8 mouse cellular contexts compared by ENCODE assay signal in genomic region chr7:66060066-66060956, GRCm38 (mm10). TPM values are rescaled to one million over a fixed set of nuclear protein-coding genes. Genes with fewer than 3 reads are reported as not detected.
A peak's percentile ranks its signal among the peaks of the same experiment; 100 is the strongest.
DNase-seq lines count a peak whose midpoint lies in the region; ATAC-seq lines count a peak whose summit lies in the region.

No protein-coding gene starts in this region.

- peak; percentile 96 for ATAC-seq in hindbrain, embryonic 13.5 days (ENCODE audit: low FRiP score)

- peak overlapping the region; percentile 92 for H3K9ac ChIP-seq in hindbrain, embryonic 13.5 days

- no peaks in the 10 kb centered on the region for H3K9me3 ChIP-seq in hindbrain, embryonic 13.5 days

- under 1% methylated on average over 64 of the region's 64 CpGs for WGBS in hindbrain, embryonic 13.5 days

- DNase-seq in R1 (ENCODE audit: low read depth, low spot score) = peak; percentile 91
- DNase-seq in cerebellum, postnatal 14 days = peak; percentile 92
- DNase-seq in frontal cortex, postnatal 14 days (ENCODE audit: low spot score in 2 of 2) = peak; percentile 69 to 80
- DNase-seq in layer of hippocampus, postnatal 36 days = peak; percentile 88
- DNase-seq in lung, postnatal 25 days (ENCODE audit: low spot score) = peak; percentile 85
- peak; percentile 60 for DNase-seq in retina, adult 2 months (ENCODE audit: low read depth, low spot score)
- DNase-seq in thymus, postnatal 25 days = peak; percentile 91

- peak overlapping the region; percentile 83 for H3K4me3 ChIP-seq in hindbrain, embryonic 13.5 days

- peak overlapping the region; percentile 81 for H3K27ac ChIP-seq in hindbrain, embryonic 13.5 days

- peaks cover 17% of the 10 kb centered on the region for H3K4me1 ChIP-seq in hindbrain, embryonic 13.5 days (replicated peaks)

- H3K4me2 ChIP-seq in hindbrain, embryonic 13.5 days = peak overlapping the region; percentile 92

- peaks cover 28% of the 10 kb centered on the region for H3K36me3 ChIP-seq in hindbrain, embryonic 13.5 days

- H3K27me3 ChIP-seq in hindbrain, embryonic 13.5 days = peaks cover 18% of the 10 kb centered on the region

RNA-seq across cellular contexts. Expression of gene Snrpa1, which starts 1.5 kb away (rescaled TPM):
- polyA plus RNA-seq in hindbrain, embryonic 13.5 days (2015; fragmentation: Nextera tagmentation; extraction: Ambion mirVana) = 145 and 149 TPM in 2 replicates
- 10 to 100 TPM; 34.1 to 35.0 TPM for total RNA-seq in layer of hippocampus, postnatal 36 days (2021)

RNA-seq across cellular contexts. Expression of gene Gm45213, which starts 16.9 kb away (rescaled TPM):
- polyA plus RNA-seq in hindbrain, embryonic 13.5 days (2015; fragmentation: Nextera tagmentation; extraction: Ambion mirVana) = not detected in 2 replicates
- total RNA-seq in layer of hippocampus, postnatal 36 days (2021) = not detected

RNA-seq across cellular contexts. Expression of gene Selenos, which starts 19.1 kb away (rescaled TPM):
- polyA plus RNA-seq in hindbrain, embryonic 13.5 days (2015; fragmentation: Nextera tagmentation; extraction: Ambion mirVana) = 84.5 and 87.0 TPM in 2 replicates
- total RNA-seq in layer of hippocampus, postnatal 36 days (2021) = 10 to 100 TPM; 53.5 to 55.9 TPM

RNA-seq across cellular contexts. Expression of gene Chsy1, which starts 49.0 kb away (rescaled TPM):
- 12.5 and 13.1 TPM in 2 replicates for polyA plus RNA-seq in hindbrain, embryonic 13.5 days (2015; fragmentation: Nextera tagmentation; extraction: Ambion mirVana)
- total RNA-seq in layer of hippocampus, postnatal 36 days (2021) = 10 to 100 TPM; 16.7 to 17.9 TPM

Comparison
In these comparisons a context has a peak if more than half of its experiments do, and no peak if none do; other contexts are left out.
1. Peak in every context shown above with its lines: DNase-seq, ATAC-seq, H3K4me3 ChIP-seq and H3K27ac ChIP-seq.